Mouse (Mus musculus) embryonic facial prominence, embryonic 13.5 days (tissue): ENCODE results near the gene E2f4. TPM values are rescaled to one million over a fixed set of nuclear protein-coding genes. Genes with fewer than 3 reads are reported as not detected.
A peak's percentile ranks its signal among the peaks of the same experiment; 100 is the strongest.

Experiments
- microRNA counts: library from miRNA; unstranded; fragments of <30 nt; microRNA quantifications from one replicate; lab custom pipeline; 2016
- microRNA-seq: library from miRNA; unstranded; fragments of <30 nt; microRNA quantifications from one replicate; pipeline ENCODE4, GENCODE M21; 2016
- polyA plus RNA-seq: library from polyadenylated mRNA; unstranded; fragments of >200 nt; fragmentation: Nextera tagmentation; extraction: Ambion mirVana; gene quantifications from 2 replicates; pipeline ENCODE4 v1.2.1, GENCODE M21; 2015

Gene E2f4
- polyA plus RNA-seq, 1 experiment from 2014 or later, result 81.7 TPM

MicroRNAs within 50 kb of the gene (microRNA counts, 519-probe panel; counts per million panel counts)
- microRNA mmu-miR-328 (lab: Ali Mortazavi, UCI), result 236 counts per million, percentile 44 among the panel's probes with 10 or more counts

Small RNA genes lying within 50 kb of the gene (microRNA-seq; reads per million reads assigned to microRNA genes)
- gene Gm27320, result not detected
- 212 reads per million, percentile 62 among the genes with 10 or more reads in this experiment for gene Mir328

Other genes with a start within 250 kb of the E2f4 start
- gene Ces3a, start 249.1 kb upstream of the E2f4 start, polyA plus RNA-seq, result not detected in 2 replicates
- gene Ces3b, start 213.9 kb upstream of the E2f4 start, polyA plus RNA-seq, result not detected in 2 replicates
- 0.18 TPM in 1 of 2 replicates, not detected in the other for gene Ces4a, start 165.9 kb upstream of the E2f4 start, polyA plus RNA-seq
- gene Cbfb, start 127.0 kb upstream of the E2f4 start, polyA plus RNA-seq, result 102 and 118 TPM in 2 replicates
- 24.5 and 26.6 TPM in 2 replicates for gene D230025D16Rik, start 72.5 kb upstream of the E2f4 start, polyA plus RNA-seq
- gene B3gnt9, start 42.5 kb upstream of the E2f4 start, polyA plus RNA-seq, result 25.9 and 29.7 TPM in 2 replicates
- gene Tradd, start 33.1 kb upstream of the E2f4 start, polyA plus RNA-seq, result 22.8 and 24.7 TPM in 2 replicates
- gene Fbxl8, start 33.0 kb upstream of the E2f4 start, polyA plus RNA-seq, result 2.1 TPM in 2 replicates
- gene Hsf4, start 27.9 kb upstream of the E2f4 start, polyA plus RNA-seq, result 0.13 and 0.22 TPM in 2 replicates
- gene Nol3, start 21.5 kb upstream of the E2f4 start, polyA plus RNA-seq, result 1.8 and 2.8 TPM in 2 replicates
- gene 4931428F04Rik, start 7.8 kb upstream of the E2f4 start, polyA plus RNA-seq, result 22.1 and 23.0 TPM in 2 replicates
- gene Exoc3l, start 1.6 kb upstream of the E2f4 start, polyA plus RNA-seq, result 10.2 and 11.1 TPM in 2 replicates
- gene Elmo3, start 7.9 kb downstream of the E2f4 start, polyA plus RNA-seq, result 6.0 and 6.7 TPM in 2 replicates
- gene Lrrc29, start 28.6 kb downstream of the E2f4 start, polyA plus RNA-seq, result 1.3 and 1.8 TPM in 2 replicates
- 121 TPM in 2 replicates for gene Tmem208, start 28.7 kb downstream of the E2f4 start, polyA plus RNA-seq
- gene Fhod1, start 50.3 kb downstream of the E2f4 start, polyA plus RNA-seq, result 2.3 and 3.0 TPM in 2 replicates
- gene Slc9a5, start 51.2 kb downstream of the E2f4 start, polyA plus RNA-seq, result 5.9 and 6.0 TPM in 2 replicates
- 0.39 and 0.81 TPM in 2 replicates for gene Plekhg4, start 75.6 kb downstream of the E2f4 start, polyA plus RNA-seq
- gene Kctd19, start 115.8 kb downstream of the E2f4 start, polyA plus RNA-seq, result not detected in 2 replicates
- 0.22 TPM in 1 of 2 replicates, not detected in the other for gene Lrrc36, start 115.9 kb downstream of the E2f4 start, polyA plus RNA-seq
- 18.7 and 23.1 TPM in 2 replicates for gene Tppp3, start 173.9 kb downstream of the E2f4 start, polyA plus RNA-seq
- gene Zdhhc1, start 199.2 kb downstream of the E2f4 start, polyA plus RNA-seq, result 52.2 and 53.3 TPM in 2 replicates
- gene Hsd11b2, start 221.1 kb downstream of the E2f4 start, polyA plus RNA-seq, result 0.87 and 1.1 TPM in 2 replicates